Mouse (Mus musculus) small intestine, adult 2 months (tissue): ENCODE measurements around the gene Cdkn1c. TPM values are rescaled to one million over a fixed set of nuclear protein-coding genes. Genes with fewer than 3 reads are reported as not detected.
A peak's percentile ranks its signal among the peaks of the same experiment; 100 is the strongest.

Experiments used
- H3K27ac ChIP-seq: fragments of 200-500 bp; 2 replicates; pipeline ENCODE4 v1.5.1; 2012; ENCODE audit warnings: low read depth, low read length, control low read depth, inconsistent platforms; ENCODE audit not compliant: insufficient read depth
- H3K27me3 ChIP-seq: fragments of 200-500 bp; 2 replicates; pipeline ENCODE4 v1.6.1; 2012; ENCODE audit warnings: mild to moderate bottlenecking, moderate library complexity, low read length, inconsistent platforms; ENCODE audit not compliant: control insufficient read depth, insufficient read depth
- H3K36me3 ChIP-seq: fragments of 200-500 bp; 2 replicates; pipeline ENCODE4 v1.6.1; 2012; ENCODE audit warnings: mild to moderate bottlenecking, low read length, control low read depth, inconsistent platforms; ENCODE audit not compliant: control insufficient read depth, insufficient read depth
- H3K4me1 ChIP-seq: fragments of 200-500 bp; 2 replicates; pipeline ENCODE4 v1.6.1; 2012; ENCODE audit warnings: low read length, inconsistent platforms, mixed read lengths; ENCODE audit not compliant: control insufficient read depth, insufficient read depth, insufficient read length
- H3K4me3 ChIP-seq: fragments of 200-500 bp; 2 replicates; pipeline ENCODE4 v1.5.1; 2012; ENCODE audit warnings: low read depth, mild to moderate bottlenecking, control low read depth, inconsistent platforms, low read length, moderate library complexity
- CTCF ChIP-seq: fragments of 200-500 bp; IDR thresholded peaks from 2 replicates; pipeline ENCODE4 v1.5.1; 2012; ENCODE audit warnings: low read depth, mild to moderate bottlenecking, control low read depth, inconsistent platforms, low read length, moderate library complexity, mixed read lengths; ENCODE audit not compliant: insufficient replicate concordance, insufficient read length; ENCODE audit errors: extremely low read depth
- POLR2A ChIP-seq: fragments of 200-500 bp; IDR thresholded peaks from 2 replicates; pipeline ENCODE4 v1.6.1; 2012; ENCODE audit warnings: low read depth, mild to moderate bottlenecking, control low read depth, inconsistent platforms, low read length, moderate library complexity
- WGBS: fragments of 180-500 bp; shearing (Covaris S2); methylation state at CpG from one replicate; pipeline ENCODE4 v1.1.7; 2018; 5-methylcytosine and 5-hydroxymethylcytosine counted together
- polyA plus RNA-seq: library from polyadenylated mRNA; depleted of rRNA; stranded (reverse); fragments of >200 nt; gene quantifications from 2 replicates; pipeline ENCODE4 v1.2.3, GENCODE M21; 2012

Cdkn1c gene
- polyA plus RNA-seq, 1 experiment, result 8.7 TPM

DNA sequence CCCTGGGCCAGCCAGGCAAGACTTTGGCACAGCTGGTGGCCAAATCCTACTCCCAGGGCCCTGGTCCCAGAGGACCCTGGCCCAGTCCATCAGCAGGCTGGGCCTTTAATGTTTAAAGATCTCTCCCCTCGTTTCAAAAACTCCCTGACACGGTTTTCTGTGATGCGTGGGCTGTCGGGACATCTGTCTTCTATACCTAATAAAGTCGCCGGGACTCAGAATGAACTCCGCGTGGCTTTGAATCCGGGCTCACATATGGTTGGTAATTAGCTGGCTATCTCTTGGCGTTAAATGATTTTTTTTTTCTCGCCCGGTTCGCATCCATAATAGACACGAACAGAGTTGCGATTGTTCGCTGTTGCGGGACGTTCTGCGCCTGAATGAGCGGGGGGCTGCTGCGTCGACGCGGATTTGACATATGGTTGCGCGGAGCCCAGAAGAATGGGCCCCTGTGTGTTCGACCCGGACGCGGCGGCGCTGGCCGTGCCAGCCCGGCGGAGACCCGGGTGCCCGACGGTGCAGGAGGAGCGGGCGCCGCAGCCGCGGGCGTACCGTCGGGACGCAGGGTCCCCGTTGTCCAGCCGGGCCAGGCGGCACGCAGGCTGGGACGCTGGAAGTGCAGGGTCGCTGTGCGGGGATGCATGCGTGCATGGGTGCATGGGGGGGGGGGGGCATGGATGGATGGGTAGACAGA is 15.7 kb downstream of the Cdkn1c start:
- WGBS, result 9% methylated on average over 55 of the region's 55 CpGs
- Histone ChIP-seq H3K27me3 (peaks cover 28% of the 10 kb centered on the region), H3K27ac (no peak overlapping the region), H3K4me1 (peaks cover 4% of the 10 kb centered on the region; the same call in 1 of the 2 replicates), H3K4me3 (peak overlapping the region; percentile 33; the same call in 1 of the 2 replicates), H3K36me3 (no peaks in the 10 kb centered on the region)
- TF ChIP-seq POLR2A (no peak), CTCF (no peak)

DNA sequence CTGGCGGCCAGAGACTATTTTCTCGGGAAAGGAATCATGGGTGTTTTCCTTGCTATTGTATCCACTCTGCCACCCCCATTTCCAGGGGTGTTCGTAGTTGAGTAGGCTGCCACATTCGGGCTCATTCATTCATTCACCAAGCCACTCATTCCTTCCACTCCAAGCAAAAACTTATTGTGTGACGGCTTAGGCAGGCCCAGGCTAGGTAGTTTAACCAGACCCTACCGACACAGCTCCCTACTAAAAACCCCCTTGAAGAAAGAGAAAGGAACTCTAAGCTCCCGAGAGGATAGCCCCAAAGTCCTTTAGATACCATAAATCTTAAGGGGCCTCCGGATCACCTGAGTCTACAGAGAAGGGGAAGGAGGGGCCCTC is 16.3 kb downstream of the Cdkn1c start:
- Histone ChIP-seq H3K27ac (no peak overlapping the region), H3K36me3 (no peaks in the 10 kb centered on the region), H3K4me3 (no peak overlapping the region), H3K4me1 (peaks cover 4% of the 10 kb centered on the region; the same call in 1 of the 2 replicates), H3K27me3 (peaks cover 28% of the 10 kb centered on the region)
- 62% methylated on average over 8 of the region's 8 CpGs for WGBS
- TF ChIP-seq POLR2A, result no peak
- TF ChIP-seq CTCF, result no peak

DNA sequence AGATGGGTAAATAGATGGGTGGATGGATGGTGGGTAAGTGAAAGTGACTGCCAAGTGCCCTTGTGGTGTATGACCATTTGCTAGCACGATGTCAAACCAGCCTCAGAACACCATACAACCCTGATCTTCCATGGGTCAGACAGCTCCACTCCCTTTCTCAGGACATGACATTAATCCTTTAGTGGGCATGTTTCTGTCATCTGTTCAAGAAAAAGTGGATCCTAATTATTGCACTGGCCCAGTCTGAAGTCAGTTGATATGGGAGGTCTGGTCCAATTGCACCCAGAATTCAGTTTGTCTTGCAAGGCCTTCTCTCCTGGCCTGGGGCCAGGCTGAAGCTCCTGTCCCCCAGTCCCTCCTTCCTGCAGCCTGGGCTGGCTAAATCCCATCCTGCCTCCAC is 21.9 kb downstream of the Cdkn1c start:
- no peaks in the 10 kb centered on the region for H3K36me3 ChIP-seq
- H3K27me3 ChIP-seq, result peaks cover 18% of the 10 kb centered on the region
- H3K4me3 ChIP-seq, result no peak overlapping the region
- peaks cover 2% of the 10 kb centered on the region; the same call in 1 of the 2 replicates for H3K4me1 ChIP-seq
- no peak overlapping the region for H3K27ac ChIP-seq
- WGBS, result 80% methylated on average over 1 of the region's 1 CpGs
- TF ChIP-seq POLR2A (no peak), CTCF (no peak)

DNA sequence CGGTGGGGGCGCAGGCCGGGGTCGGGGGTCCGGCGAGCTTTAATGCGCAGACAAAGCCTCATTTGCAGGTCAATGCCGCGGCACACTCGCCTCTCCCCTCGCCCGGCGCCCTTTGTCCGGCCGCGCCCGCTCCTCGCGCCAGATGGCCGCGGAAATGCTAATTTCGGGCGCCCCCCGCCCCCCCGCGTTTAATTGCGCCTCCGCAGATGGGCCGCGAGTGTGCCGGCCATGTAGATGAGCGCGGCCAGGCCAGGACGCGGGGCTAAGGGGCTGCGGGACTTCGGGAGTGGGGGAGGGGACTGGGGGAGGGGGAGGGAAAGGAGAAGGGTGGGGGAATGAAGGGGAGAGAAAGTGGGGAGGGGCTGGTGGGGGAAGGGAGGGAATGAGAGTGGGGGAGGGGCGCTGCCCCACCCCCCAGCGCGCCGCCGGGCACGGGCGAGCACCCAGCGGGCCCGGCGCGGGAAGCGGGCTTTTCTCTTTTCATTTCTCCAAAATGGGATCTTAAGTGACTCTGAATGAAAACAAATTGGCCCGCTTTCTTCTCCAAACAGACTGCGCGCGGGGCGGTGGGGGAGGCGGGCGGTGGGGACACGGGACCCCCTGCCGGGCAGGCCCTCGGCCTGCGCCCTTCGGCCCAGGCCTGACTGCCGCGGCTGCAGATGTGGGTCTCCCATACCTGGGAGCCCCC is 22.8 kb downstream of the Cdkn1c start:
- H3K36me3 ChIP-seq, result no peaks in the 10 kb centered on the region
- H3K4me1 ChIP-seq, result peaks cover 2% of the 10 kb centered on the region; the same call in 1 of the 2 replicates
- 6% methylated on average over 59 of the region's 63 CpGs for WGBS
- H3K27ac ChIP-seq, result no peak overlapping the region
- TF ChIP-seq CTCF, result no peak
- no peak for TF ChIP-seq POLR2A
- H3K4me3 ChIP-seq, result peak overlapping the region; percentile 46
- H3K27me3 ChIP-seq, result peaks cover 18% of the 10 kb centered on the region

DNA sequence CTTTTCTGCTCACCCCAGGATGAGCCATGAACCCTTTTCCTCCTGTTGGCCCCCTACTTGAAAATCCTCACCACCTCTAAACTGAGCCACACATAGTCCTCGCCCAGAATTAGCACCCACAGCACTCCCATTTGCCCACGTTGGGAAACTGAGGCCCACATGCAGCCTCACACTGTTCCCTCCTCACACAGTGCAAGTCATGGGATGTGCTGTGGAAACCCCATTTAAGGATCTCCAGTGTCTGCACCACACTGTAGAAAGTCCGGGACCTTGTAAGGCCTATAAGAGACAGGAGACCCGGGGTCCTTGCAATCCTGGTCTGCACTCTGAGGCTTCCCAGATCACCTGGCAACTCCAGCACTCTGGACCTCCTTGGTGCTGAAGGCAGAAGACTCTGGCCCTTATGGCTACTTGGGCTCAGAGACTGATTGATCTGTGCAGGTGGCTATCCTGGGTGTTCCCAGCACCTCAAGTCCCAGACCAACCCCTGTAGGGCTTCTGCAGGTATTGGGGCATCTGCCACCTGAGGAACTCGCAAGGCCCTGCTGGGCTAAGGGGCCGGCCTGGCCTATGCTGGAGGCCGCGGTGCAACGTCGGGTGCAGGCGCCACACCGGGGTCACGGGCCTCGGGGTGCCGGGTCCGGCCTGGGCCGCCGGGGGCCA is 23.5 kb downstream of the Cdkn1c start:
- WGBS, result 32% methylated on average over 18 of the region's 18 CpGs
- peak overlapping the region; percentile 46; the same call in 1 of the 2 replicates for H3K4me3 ChIP-seq
- H3K36me3 ChIP-seq, result no peaks in the 10 kb centered on the region
- H3K27me3 ChIP-seq, result peaks cover 18% of the 10 kb centered on the region
- H3K27ac ChIP-seq, result no peak overlapping the region
- H3K4me1 ChIP-seq, result peaks cover 2% of the 10 kb centered on the region; the same call in 1 of the 2 replicates
- TF ChIP-seq CTCF, result no peak

DNA sequence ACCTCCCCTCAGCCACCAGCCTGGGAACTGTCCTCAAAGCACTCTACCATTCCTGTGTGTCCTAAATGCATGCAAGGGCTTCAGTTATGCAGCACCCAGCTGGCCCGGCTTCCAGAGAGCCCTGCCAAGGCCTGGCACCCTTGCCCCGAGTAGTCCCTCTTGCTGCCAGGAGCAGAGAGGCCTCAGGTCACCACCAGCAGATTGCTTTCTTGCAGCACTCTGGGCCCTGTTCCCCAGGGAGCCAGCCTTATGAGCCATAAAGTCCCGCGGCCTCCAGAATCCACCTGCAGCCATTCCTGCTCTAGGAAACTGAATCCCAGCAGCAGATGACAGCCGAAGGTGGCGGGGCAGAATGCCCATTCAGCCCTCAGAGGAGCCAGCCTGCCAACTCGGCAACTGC is 27.5 kb downstream of the Cdkn1c start:
- Histone ChIP-seq H3K4me1 (peaks cover 2% of the 10 kb centered on the region; the same call in 1 of the 2 replicates), H3K4me3 (no peak overlapping the region), H3K36me3 (no peaks in the 10 kb centered on the region), H3K27ac (no peak overlapping the region), H3K27me3 (peaks cover 10% of the 10 kb centered on the region)
- 52% methylated on average over 7 of the region's 7 CpGs for WGBS
- no peak for TF ChIP-seq CTCF

GRCm38 (mm10) chr7:143432631-143433030 is 28.2 kb downstream of the Cdkn1c start:
- WGBS, result 83% methylated on average over 1 of the region's 1 CpGs
- no peaks in the 10 kb centered on the region for H3K36me3 ChIP-seq
- no peak overlapping the region for H3K4me3 ChIP-seq
- H3K4me1 ChIP-seq, result no peaks in the 10 kb centered on the region; the same call in 1 of the 2 replicates
- TF ChIP-seq POLR2A, result no peak
- no peak for TF ChIP-seq CTCF
- no peak overlapping the region for H3K27ac ChIP-seq
- peaks cover 3% of the 10 kb centered on the region; the same call in 1 of the 2 replicates for H3K27me3 ChIP-seq
